Mouse (Mus musculus): Measurements from ENCODE around the gene Abcb6.

Gene Abcb6

GRCm38 (mm10) chr1:75145589-75145988 lies 34.6 kb downstream of the Abcb6 start:
- DNase-seq (ENCODE audit: low spot score in 2 of 2): no peak

DNA sequence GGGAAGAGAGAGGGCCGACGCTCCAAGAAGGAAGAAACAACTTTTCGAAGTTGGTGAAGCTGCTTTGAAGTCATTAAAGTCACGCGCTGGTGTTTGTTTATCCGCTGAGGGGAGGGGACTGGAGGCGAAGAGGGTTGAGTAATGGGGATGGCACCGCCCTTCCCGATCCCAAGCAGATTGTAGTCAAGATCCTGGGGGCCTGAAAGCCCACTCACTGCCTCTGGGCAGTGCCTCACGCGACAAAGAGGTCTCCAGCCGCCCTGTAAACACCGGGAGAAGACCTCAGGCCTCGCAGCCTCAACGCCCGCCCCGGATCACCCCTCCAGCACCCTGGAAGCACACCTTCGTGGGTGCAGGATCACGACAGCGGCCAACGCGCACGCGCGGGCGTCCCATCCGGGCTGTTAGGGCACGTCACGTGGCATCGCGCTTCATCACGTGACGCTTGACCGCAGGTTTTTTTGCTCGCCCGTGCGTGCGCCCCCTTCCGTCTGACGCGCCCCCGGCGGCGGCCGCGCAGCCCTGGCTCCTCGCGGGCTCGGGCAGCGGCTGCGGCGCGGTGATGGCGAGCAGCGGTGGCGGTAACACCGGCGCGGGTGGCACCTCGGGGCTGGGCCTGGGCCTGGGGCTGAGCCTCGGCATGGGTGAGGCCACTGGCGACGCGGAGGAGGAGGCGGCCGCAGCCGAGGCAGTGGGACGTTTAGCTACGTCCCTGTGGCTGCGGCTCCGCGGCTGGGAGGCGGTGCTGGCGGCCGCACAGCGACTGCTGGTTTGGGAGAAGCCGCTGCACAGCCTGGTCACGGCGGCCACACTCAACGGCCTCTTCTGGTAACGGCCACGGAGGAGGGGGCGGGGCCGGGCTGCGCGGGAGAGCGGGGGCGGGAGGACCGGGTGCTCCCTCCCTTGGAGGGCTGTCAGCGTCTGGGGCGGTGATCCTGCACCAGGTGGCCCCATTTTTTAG lies 37.6 kb downstream of the Abcb6 start, which contains the start of the genes Cnppd1 and Retreg2:
Gene Cnppd1 (minus strand): TSS at position 411 of the 961 bp plus-strand sequence.
Gene Retreg2 (plus strand): TSS at position 478 of the 961 bp plus-strand sequence.
- DNase-seq (ENCODE audit: low spot score in 2 of 2): peak; percentile 93 to 97

DNA sequence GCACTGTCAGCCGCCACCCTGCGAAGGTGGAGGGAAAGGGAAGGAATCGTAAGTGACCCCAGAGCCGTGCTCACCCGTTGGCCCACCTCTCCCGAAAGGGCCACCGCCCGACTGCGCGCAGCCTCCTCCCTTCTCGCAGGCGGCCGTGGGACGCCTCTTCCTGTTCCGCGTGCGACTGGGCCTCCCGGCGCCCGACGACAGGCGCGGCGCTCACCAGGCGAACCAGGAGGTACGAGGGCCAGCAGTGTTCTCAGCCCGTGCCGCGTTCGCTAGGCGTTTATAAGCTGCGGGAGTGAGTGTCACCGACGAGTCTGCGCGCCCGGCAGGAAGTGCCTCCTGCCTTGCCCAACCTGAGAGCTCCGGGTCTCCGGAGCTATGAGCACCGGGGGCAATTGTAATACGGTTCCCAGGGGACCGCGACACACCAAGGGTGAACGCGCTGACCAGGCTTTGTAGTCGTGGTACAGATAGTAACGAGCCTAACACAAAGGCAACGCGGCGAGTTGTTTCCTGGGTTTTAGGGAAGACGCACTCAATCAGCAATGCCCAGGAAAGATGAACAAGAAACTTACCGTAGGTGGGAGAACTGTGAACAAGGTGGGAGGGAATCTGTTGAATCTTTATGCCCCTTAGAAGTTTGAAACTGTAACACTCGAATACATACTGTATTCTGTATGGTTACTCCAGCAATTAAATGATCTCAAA lies 38.6 kb downstream of the Abcb6 start:
- DNase-seq (ENCODE audit: low spot score in 2 of 2): peak; percentile 67 to 80

GRCm38 (mm10) chr1:75140601-75141190 lies 39.5 kb downstream of the Abcb6 start:
- peak in 1 of 2 experiments; percentile 22 for DNase-seq (ENCODE audit: low spot score in 2 of 2)

- DNase-seq (ENCODE audit: low spot score in 2 of 2): no peak
Measured at GRCm38 (mm10) chr1:75138448-75138847, 41.7 kb downstream of the Abcb6 start.

GRCm38 (mm10) chr1:75136730-75137129 lies 43.5 kb downstream of the Abcb6 start:
- no peak for DNase-seq (ENCODE audit: low spot score in 2 of 2)

DNA sequence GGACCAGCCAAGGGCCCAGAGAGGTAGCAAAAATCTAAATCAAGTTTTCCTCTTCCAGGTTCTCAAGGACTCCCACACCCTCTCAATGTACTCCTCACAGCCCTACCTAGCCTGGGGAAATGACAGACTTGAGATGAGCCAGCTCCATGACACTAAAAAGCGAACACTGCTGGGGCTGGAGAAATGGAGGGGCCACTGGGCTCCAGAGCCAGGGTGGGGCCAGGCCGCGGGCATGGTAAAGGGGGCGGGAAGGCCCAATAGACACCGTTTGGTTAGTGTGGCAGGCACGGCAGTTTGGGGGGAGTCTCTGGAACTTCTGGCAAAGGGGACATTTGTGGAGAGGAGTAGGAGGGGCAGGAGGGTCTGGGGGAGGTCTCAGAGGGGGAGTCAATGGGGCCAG lies 43.9 kb downstream of the Abcb6 start:
- no peak for DNase-seq (ENCODE audit: low spot score in 2 of 2)

DNA sequence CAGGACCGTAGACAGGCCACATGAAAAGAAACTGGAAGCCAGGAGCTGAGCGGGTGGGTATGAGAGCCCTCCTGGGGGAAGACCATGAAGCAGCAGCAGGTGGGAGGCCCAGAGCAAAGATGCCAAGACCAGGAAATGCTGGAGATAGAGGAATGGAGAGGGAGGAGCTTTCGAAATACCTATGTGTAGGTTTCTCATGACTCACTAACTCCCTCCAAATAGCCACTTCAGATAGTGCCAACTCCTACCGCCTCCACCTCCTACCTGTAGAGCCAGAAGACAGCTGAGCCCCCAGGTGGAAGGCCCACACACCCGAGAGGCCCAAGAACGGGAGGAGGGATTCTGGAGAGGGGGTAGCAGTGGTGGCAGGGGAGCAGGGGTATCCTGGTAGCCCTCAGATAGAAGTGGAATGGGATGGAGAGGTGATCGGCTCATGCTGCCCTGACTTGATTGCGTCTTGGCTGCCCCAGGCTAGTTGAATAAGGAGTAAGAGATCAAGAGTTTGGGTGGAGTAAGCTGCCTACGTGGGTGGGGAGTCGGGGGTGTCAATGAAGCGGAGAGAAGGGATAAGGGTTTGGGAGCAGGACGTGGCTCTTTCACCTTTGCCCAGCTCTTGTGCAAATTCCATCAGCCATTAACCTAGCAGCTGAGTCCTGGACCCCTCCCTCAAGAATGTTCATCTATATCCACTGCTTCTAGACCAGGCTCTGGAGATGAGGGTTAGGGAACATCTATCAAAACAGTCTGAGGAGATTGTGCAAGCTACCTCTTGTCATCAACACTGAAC lies 46.6 kb downstream of the Abcb6 start, which contains the start of gene Slc23a3:
Gene Slc23a3 (minus strand): TSS at position 470 of the 787 bp plus-strand sequence.
- DNase-seq (ENCODE audit: low spot score in 2 of 2): no peak

DNA sequence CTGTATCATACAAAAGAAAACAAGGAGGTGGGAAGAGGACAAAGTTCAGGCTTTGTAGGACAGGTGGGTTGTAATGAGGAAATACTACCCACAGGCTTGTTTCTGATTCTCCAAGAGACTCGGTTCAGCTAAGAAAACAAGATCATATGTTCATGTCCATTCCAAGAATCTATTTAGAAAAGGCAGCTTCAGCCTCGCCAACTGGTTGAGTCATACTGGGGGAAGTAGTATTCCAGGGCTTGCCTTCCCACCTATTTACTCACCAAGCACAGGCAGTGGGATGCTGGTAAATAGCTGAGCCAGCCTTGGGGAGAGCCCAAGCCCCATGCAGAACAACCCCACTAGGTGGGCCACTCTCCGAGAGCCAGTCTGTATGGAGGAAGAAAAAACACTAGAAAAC lies 51.6 kb downstream of the Abcb6 start:
- no peak for DNase-seq (ENCODE audit: low spot score in 2 of 2)

GRCm38 (mm10) chr1:75125418-75125817 lies 54.8 kb downstream of the Abcb6 start:
- no peak for DNase-seq (ENCODE audit: low spot score in 2 of 2)

DNA sequence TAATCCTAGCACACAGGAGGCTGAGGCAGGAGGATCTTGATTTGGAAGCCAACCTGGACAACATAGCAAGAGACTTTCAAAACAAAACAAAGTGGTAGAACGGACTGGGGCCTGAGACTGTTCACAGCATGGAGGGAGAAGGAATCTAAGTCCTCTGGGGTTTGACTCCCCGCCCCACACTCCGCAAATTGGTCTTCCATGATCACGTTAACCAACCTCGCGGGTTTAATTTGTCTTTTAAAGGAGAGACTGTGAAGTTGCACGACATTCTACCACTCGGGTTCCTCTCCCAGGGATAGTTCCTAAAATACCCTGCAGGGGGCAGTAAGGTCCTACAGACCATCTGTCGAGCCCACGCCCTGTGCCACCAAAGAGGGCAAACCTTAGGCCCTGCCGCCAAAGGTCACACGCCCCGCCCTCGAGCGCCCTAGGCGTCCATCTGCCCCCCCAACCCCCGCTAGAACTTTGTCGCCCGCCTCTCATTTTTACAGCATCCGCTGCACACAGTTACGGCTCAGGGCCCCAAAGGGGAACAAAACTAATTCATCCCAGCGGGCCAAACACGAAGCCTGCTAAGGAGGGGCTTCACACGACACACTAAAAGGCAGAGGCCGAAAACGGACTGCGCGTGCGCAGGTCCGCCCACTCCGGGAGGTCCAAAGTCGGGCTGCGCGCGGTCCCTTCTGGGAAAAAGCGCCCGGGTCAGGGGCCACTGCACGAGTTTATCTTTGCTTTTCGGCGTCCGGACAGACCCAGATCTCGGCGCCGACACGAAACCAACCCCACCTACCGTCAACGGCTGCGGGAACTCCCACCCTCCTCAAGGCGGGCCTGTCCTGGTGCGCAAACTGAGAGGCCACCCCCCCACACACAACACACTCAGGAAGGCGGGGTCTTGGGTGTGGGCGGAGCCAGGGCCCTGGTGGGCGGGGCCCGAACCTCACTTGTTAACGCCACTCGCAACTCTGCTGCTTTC lies 55.6 kb downstream of the Abcb6 start, which contains the start of gene Nhej1:
Gene Nhej1 (minus strand): TSS at position 855 of the 976 bp plus-strand sequence.
- peak; percentile 90 to 97 for DNase-seq (ENCODE audit: low spot score in 2 of 2)

- DNase-seq (ENCODE audit: low spot score in 2 of 2): no peak
Measured at GRCm38 (mm10) chr1:75122211-75122610, 58.0 kb downstream of the Abcb6 start.
